In the genomic region with DNA sequence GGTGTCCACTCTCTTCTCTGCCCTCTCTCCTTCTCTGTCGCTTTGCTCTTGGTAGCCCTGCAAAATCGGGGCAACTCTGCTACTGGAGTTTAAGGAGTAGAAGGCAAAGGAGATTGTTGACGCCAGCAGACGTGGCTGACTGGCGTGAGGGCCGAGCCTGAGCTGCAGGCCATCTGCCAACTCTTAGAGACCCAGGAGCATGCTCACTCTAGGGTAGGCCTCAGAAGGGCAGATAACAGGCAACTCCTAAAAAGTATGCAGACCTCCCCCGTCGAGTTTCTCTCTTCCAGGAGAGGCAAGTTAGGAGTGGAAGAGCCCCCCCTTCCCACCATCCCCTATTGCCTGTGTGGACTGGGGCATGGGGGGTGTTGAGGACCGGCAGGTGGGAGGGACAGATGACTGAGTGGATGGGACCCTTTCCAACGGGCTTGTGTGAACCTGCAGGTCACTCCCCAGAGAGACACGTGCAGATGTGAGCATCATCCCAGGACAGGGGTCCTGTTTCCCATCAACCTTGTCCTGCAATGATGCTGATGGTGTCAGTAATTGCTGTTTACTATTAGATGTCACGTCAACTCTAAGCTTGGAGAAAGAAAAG, we compare ENCODE assay signal across 9 mouse cellular contexts. TPM values are rescaled to one million over a fixed set of nuclear protein-coding genes. Genes with fewer than 3 reads are reported as not detected.
DNase-seq lines count a peak whose midpoint lies in the region; ATAC-seq and TF ChIP-seq lines count a peak whose summit lies in the region.
"Had no signal": no experiment of that assay in that cellular context is flagged by ENCODE, and none has a peak within 500 bp of the region (broad histone marks: within the 10 kb centered on the region; RNA-seq: fewer than 3 reads in every experiment).

No protein-coding gene starts in this region.

- H3K9ac ChIP-seq in lung, embryonic 14.5 days = peak overlapping the region; percentile 91
- H3K9ac ChIP-seq in forebrain, embryonic 11.5 days (ENCODE audit: low read length) = no peak overlapping the region
- H3K9ac ChIP-seq in midbrain, embryonic 15.5 days = no peak overlapping the region

- H3K27ac ChIP-seq in lung, embryonic 14.5 days (ENCODE audit: low read depth) = peak overlapping the region; percentile 97
- no peak overlapping the region for H3K27ac ChIP-seq in forebrain, embryonic 11.5 days (ENCODE audit: low read depth, low read length)
- no peak overlapping the region for H3K27ac ChIP-seq in midbrain, embryonic 15.5 days

- H3K9me3 ChIP-seq in lung, embryonic 14.5 days (ENCODE audit: low read depth, low read length) = no peaks in the 10 kb centered on the region
- no peaks in the 10 kb centered on the region for H3K9me3 ChIP-seq in forebrain, embryonic 11.5 days (ENCODE audit: control insufficient read depth, low read length)
- H3K9me3 ChIP-seq in midbrain, embryonic 15.5 days = no peaks in the 10 kb centered on the region

- intact Hi-C loops in left cerebral cortex, postnatal 10 days (cut with DNase I) = loop anchor here (5.0 kb wide), 1 partner anchor 153 kb away; a partner anchor contains a TSS

- no peaks in the 10 kb centered on the region; the same call in 1 of the 2 replicates for H3K36me3 ChIP-seq in lung, embryonic 14.5 days (ENCODE audit: insufficient read depth)
- H3K36me3 ChIP-seq in forebrain, embryonic 11.5 days (ENCODE audit: control insufficient read depth, insufficient read depth, low read length) = no peaks in the 10 kb centered on the region
- no peaks in the 10 kb centered on the region for H3K36me3 ChIP-seq in midbrain, embryonic 15.5 days (replicated peaks)

- whole genome bisulfite sequencing in lung, embryonic 14.5 days = 4% methylated on average over 12 of the region's 12 CpGs
- WGBS in forebrain, embryonic 11.5 days = 3% methylated on average over 11 of the region's 12 CpGs
- 3% methylated on average over 12 of the region's 12 CpGs for WGBS in midbrain, embryonic 15.5 days

- H3K27me3 ChIP-seq in lung, embryonic 14.5 days (ENCODE audit: insufficient read depth, low read length) = peaks cover 27% of the 10 kb centered on the region
- H3K27me3 ChIP-seq in forebrain, embryonic 11.5 days (ENCODE audit: control insufficient read depth, insufficient read depth, low read length) = peaks cover 96% of the 10 kb centered on the region
- peaks cover 98% of the 10 kb centered on the region for H3K27me3 ChIP-seq in midbrain, embryonic 15.5 days (replicated peaks)

- ATAC-seq in lung, embryonic 14.5 days (ENCODE audit: insufficient read depth) = peak; percentile 13
- ATAC-seq in forebrain, embryonic 11.5 days (replicated peaks; ENCODE audit: low FRiP score) = no peak
- no peak for ATAC-seq in midbrain, embryonic 15.5 days (replicated peaks)

- peak overlapping the region; percentile 79 for H3K4me2 ChIP-seq in lung, embryonic 14.5 days
- H3K4me2 ChIP-seq in forebrain, embryonic 11.5 days (ENCODE audit: low read depth, low read length, severe bottlenecking) = peak overlapping the region; percentile 99
- peak overlapping the region; percentile 74 for H3K4me2 ChIP-seq in midbrain, embryonic 15.5 days

- peak; percentile 76 for DNase-seq in lung, embryonic 14.5 days
- DNase-seq in lung, adult 18-20 months = no peak
- no peak for DNase-seq in forebrain, embryonic 11.5 days (ENCODE audit: low spot score)
- peak; percentile 61 for DNase-seq in kidney, postnatal 14 days
- DNase-seq in frontal cortex, postnatal 14 days (ENCODE audit: low spot score in 2 of 2) = no peak
- no peak for DNase-seq in left cerebral cortex, postnatal 10 days (ENCODE audit: extremely low spot score in 1 of 2, low spot score in 2 of 2)
- DNase-seq in spleen, adult 18-20 months = no peak

- H3K4me1 ChIP-seq in lung, embryonic 14.5 days (ENCODE audit: insufficient read depth) = no peaks in the 10 kb centered on the region
- peaks cover 9% of the 10 kb centered on the region for H3K4me1 ChIP-seq in forebrain, embryonic 11.5 days (replicated peaks; ENCODE audit: control insufficient read depth, insufficient read depth, low read length)
- peaks cover 13% of the 10 kb centered on the region for H3K4me1 ChIP-seq in midbrain, embryonic 15.5 days

- no peak for TF ChIP-seq CTCF in lung, embryonic 14.5 days (IDR thresholded peaks at IDR 0.05; ENCODE audit: low read depth)

- peak overlapping the region; percentile 71 for H3K4me3 ChIP-seq in lung, embryonic 14.5 days (ENCODE audit: low read depth, low read length)
- no peak overlapping the region; the same call in 1 of the 2 replicates for H3K4me3 ChIP-seq in forebrain, embryonic 11.5 days (ENCODE audit: low read depth, low read length)
- no peak overlapping the region; the same call in 1 of the 2 replicates for H3K4me3 ChIP-seq in midbrain, embryonic 15.5 days

RNA-seq across cellular contexts. Expression of a gene that starts 1.1 kb away (rescaled TPM):
- polyA plus RNA-seq in lung, embryonic 14.5 days (2014; fragmentation: Nextera tagmentation; extraction: Ambion mirVana) = 1.8 and 1.9 TPM in 2 replicates
- polyA plus RNA-seq in forebrain, embryonic 11.5 days (2014; fragmentation: Nextera tagmentation; extraction: Ambion mirVana) = 0.43 TPM in 1 of 2 replicates, not detected in the other
- 0.14 TPM in 1 of 2 replicates, not detected in the other for polyA plus RNA-seq in midbrain, embryonic 15.5 days (2015; fragmentation: Nextera tagmentation; extraction: Ambion mirVana)
- total RNA-seq in left cerebral cortex, postnatal 10 days (2021) = not detected

RNA-seq across cellular contexts. Expression of a gene that starts 5.4 kb away (rescaled TPM):
- polyA plus RNA-seq in lung, embryonic 14.5 days (2014; fragmentation: Nextera tagmentation; extraction: Ambion mirVana) = 14.4 and 15.2 TPM in 2 replicates
- polyA plus RNA-seq in forebrain, embryonic 11.5 days (2014; fragmentation: Nextera tagmentation; extraction: Ambion mirVana) = not detected in 2 replicates
- polyA plus RNA-seq in midbrain, embryonic 15.5 days (2015; fragmentation: Nextera tagmentation; extraction: Ambion mirVana) = 0.19 and 0.25 TPM in 2 replicates
- total RNA-seq in left cerebral cortex, postnatal 10 days (2021) = not detected

RNA-seq across cellular contexts. Expression of a gene that starts 18.0 kb away (rescaled TPM):
- polyA plus RNA-seq in lung, embryonic 14.5 days (2014; fragmentation: Nextera tagmentation; extraction: Ambion mirVana) = 2.3 and 2.6 TPM in 2 replicates
- polyA plus RNA-seq in forebrain, embryonic 11.5 days (2014; fragmentation: Nextera tagmentation; extraction: Ambion mirVana) = not detected in 2 replicates
- polyA plus RNA-seq in midbrain, embryonic 15.5 days (2015; fragmentation: Nextera tagmentation; extraction: Ambion mirVana) = not detected in 2 replicates
- not detected for total RNA-seq in left cerebral cortex, postnatal 10 days (2021)
- polyA plus RNA-seq: spleen, adult 2 months had no signal

RNA-seq across cellular contexts. Expression of a gene that starts 32.3 kb away (rescaled TPM):
- polyA plus RNA-seq in lung, embryonic 14.5 days (2014; fragmentation: Nextera tagmentation; extraction: Ambion mirVana) = 7.0 and 7.7 TPM in 2 replicates
- polyA plus RNA-seq in forebrain, embryonic 11.5 days (2014; fragmentation: Nextera tagmentation; extraction: Ambion mirVana) = not detected in 2 replicates
- polyA plus RNA-seq in midbrain, embryonic 15.5 days (2015; fragmentation: Nextera tagmentation; extraction: Ambion mirVana) = not detected in 2 replicates
- total RNA-seq in left cerebral cortex, postnatal 10 days (2021) = not detected

RNA-seq across cellular contexts. Expression of a gene that starts 45.1 kb away (rescaled TPM):
- 58.3 and 58.5 TPM in 2 replicates for polyA plus RNA-seq in lung, embryonic 14.5 days (2014; fragmentation: Nextera tagmentation; extraction: Ambion mirVana)
- not detected in 2 replicates for polyA plus RNA-seq in forebrain, embryonic 11.5 days (2014; fragmentation: Nextera tagmentation; extraction: Ambion mirVana)
- 0.64 TPM in 1 of 2 replicates, not detected in the other for polyA plus RNA-seq in midbrain, embryonic 15.5 days (2015; fragmentation: Nextera tagmentation; extraction: Ambion mirVana)
- total RNA-seq in left cerebral cortex, postnatal 10 days (2021) = not detected

Comparison
In these comparisons a context has a peak if more than half of its experiments do, and no peak if none do; other contexts are left out.
1. DNase-seq: peak in lung, embryonic 14.5 days (single experiment) and kidney, postnatal 14 days (single experiment); none in lung, adult 18-20 months (0 of 2), forebrain, embryonic 11.5 days (single experiment), frontal cortex, postnatal 14 days (0 of 2), left cerebral cortex, postnatal 10 days (0 of 2) and spleen, adult 18-20 months (0 of 2).
2. RNA of a gene that starts 5.4 kb away (polyA plus RNA-seq): 14.4 to 15.2 TPM in lung, embryonic 14.5 days; 0.19 to 0.25 TPM in midbrain, embryonic 15.5 days and not detected in forebrain, embryonic 11.5 days; every median in the first group is over 10 times any median in the second.
3. Peak in every context shown above with its lines, with median percentiles within 50 percentile points of each other: H3K4me2 ChIP-seq.